Mouse (Mus musculus): ENCODE data around the gene Kcnj13. TPM values are rescaled to one million over a fixed set of nuclear protein-coding genes. Genes with fewer than 3 reads are reported as not detected.

Gene Kcnj13
- polyA plus RNA-seq, 1 experiment from 2014 or later, result 31.2 TPM

GRCm38 (mm10) chr1:87378024-87378560, 16.4 kb downstream of the Kcnj13 start:
- Histone ChIP-seq H3K4me2 (no peak overlapping the region), H3K4me3 (no peak overlapping the region), H3K9me3 (no peaks in the 10 kb centered on the region), H3K4me1 (replicated peaks) (no peaks in the 10 kb centered on the region), H3K9ac (no peak overlapping the region), H3K27ac (no peak overlapping the region), H3K36me3 (peaks cover 30% of the 10 kb centered on the region), H3K27me3 (no peaks in the 10 kb centered on the region)
- WGBS, result 94% methylated on average over 3 of the region's 3 CpGs
- ATAC-seq (ENCODE audit: low FRiP score), result no peak

- H3K36me3 ChIP-seq, result peaks cover 10% of the 10 kb centered on the region
- no peak overlapping the region for H3K4me3 ChIP-seq
- H3K9me3 ChIP-seq, result no peaks in the 10 kb centered on the region
- 81% methylated on average over 1 of the region's 1 CpGs for WGBS
- no peak for ATAC-seq (ENCODE audit: low FRiP score)
- no peaks in the 10 kb centered on the region for H3K27me3 ChIP-seq
- H3K27ac ChIP-seq, result no peak overlapping the region
- H3K4me1 ChIP-seq (replicated peaks), result no peaks in the 10 kb centered on the region
- H3K9ac ChIP-seq, result no peak overlapping the region
- no peak overlapping the region for H3K4me2 ChIP-seq
These were observed 34.3 kb downstream of the Kcnj13 start for GRCm38 (mm10) chr1:87360276-87360675.

GRCm38 (mm10) chr1:87350576-87350975, 44.0 kb downstream of the Kcnj13 start:
- Histone ChIP-seq H3K4me3 (no peak overlapping the region), H3K4me2 (no peak overlapping the region), H3K4me1 (replicated peaks) (no peaks in the 10 kb centered on the region), H3K9me3 (no peaks in the 10 kb centered on the region), H3K9ac (no peak overlapping the region), H3K36me3 (peaks cover 18% of the 10 kb centered on the region; the same call in 1 of the 2 replicates), H3K27me3 (no peaks in the 10 kb centered on the region), H3K27ac (no peak overlapping the region)
- 91% methylated on average over 2 of the region's 2 CpGs for WGBS
- ATAC-seq (ENCODE audit: low FRiP score), result no peak

Other genes starting within 250 kb of the Kcnj13 start
- gene Ecel1, start 238.2 kb downstream of the Kcnj13 start, polyA plus RNA-seq (2015; fragmentation: Nextera tagmentation; extraction: Ambion mirVana), result 33.1 and 35.5 TPM in 2 replicates
- 6.8 and 9.0 TPM in 2 replicates for gene Prss56, start 211.4 kb downstream of the Kcnj13 start, polyA plus RNA-seq (2015; fragmentation: Nextera tagmentation; extraction: Ambion mirVana)
- 0.05 TPM in 1 of 2 replicates, not detected in the other for gene Chrnd, start 204.1 kb downstream of the Kcnj13 start, polyA plus RNA-seq (2015; fragmentation: Nextera tagmentation; extraction: Ambion mirVana)
- 0.35 and 0.58 TPM in 2 replicates for gene Chrng, start 190.1 kb downstream of the Kcnj13 start, polyA plus RNA-seq (2015; fragmentation: Nextera tagmentation; extraction: Ambion mirVana)
- gene Eif4e2, start 180.8 kb downstream of the Kcnj13 start, polyA plus RNA-seq (2015; fragmentation: Nextera tagmentation; extraction: Ambion mirVana), result 105 and 106 TPM in 2 replicates
- 1.3 and 1.5 TPM in 2 replicates for gene Efhd1, start 130.4 kb downstream of the Kcnj13 start, polyA plus RNA-seq (2015; fragmentation: Nextera tagmentation; extraction: Ambion mirVana)
- 75.2 and 79.7 TPM in 2 replicates for gene Gigyf2, start 67.7 kb downstream of the Kcnj13 start, polyA plus RNA-seq (2015; fragmentation: Nextera tagmentation; extraction: Ambion mirVana)
- gene Snorc, start 75.5 kb upstream of the Kcnj13 start, polyA plus RNA-seq (2015; fragmentation: Nextera tagmentation; extraction: Ambion mirVana), result 0.81 TPM in 1 of 2 replicates, not detected in the other
- 0.16 and 0.22 TPM in 2 replicates for gene Neu2, start 115.2 kb upstream of the Kcnj13 start, polyA plus RNA-seq (2015; fragmentation: Nextera tagmentation; extraction: Ambion mirVana)
- gene Ngef, start 179.1 kb upstream of the Kcnj13 start, polyA plus RNA-seq (2015; fragmentation: Nextera tagmentation; extraction: Ambion mirVana), result 9.3 and 9.5 TPM in 2 replicates
- gene Inpp5d, start 225.6 kb upstream of the Kcnj13 start, polyA plus RNA-seq (2015; fragmentation: Nextera tagmentation; extraction: Ambion mirVana), result 4.0 and 4.1 TPM in 2 replicates

Measured in hindbrain, embryonic 13.5 days (tissue).